Comparison of ENCODE assay signal across 10 mouse cellular contexts in genomic region chr3:121530546-121531258, GRCm38 (mm10). TPM values are rescaled to one million over a fixed set of nuclear protein-coding genes. Genes with fewer than 3 reads are reported as not detected.
DNase-seq lines count a peak whose midpoint lies in the region; ATAC-seq and TF ChIP-seq lines count a peak whose summit lies in the region.
"Had no signal": no experiment of that assay in that cellular context is flagged by ENCODE, and none has a peak within 500 bp of the region (broad histone marks: within the 10 kb centered on the region; RNA-seq: fewer than 3 reads in every experiment).

No protein-coding gene starts in this region.

- no peaks in the 10 kb centered on the region for H3K9me3 ChIP-seq in neural tube, embryonic 12.5 days
- no peaks in the 10 kb centered on the region for H3K9me3 ChIP-seq in liver, embryonic 12.5 days (replicated peaks)

- TF ChIP-seq CTCF in layer of hippocampus, adult 2 months (conservative IDR thresholded peaks at IDR 0.05): no peak

- H3K4me2 ChIP-seq in neural tube, embryonic 12.5 days (replicated peaks): no peak overlapping the region
- H3K4me2 ChIP-seq in liver, embryonic 12.5 days: peak overlapping the region; percentile 53; the same call in 1 of the 2 replicates

- H3K36me3 ChIP-seq in neural tube, embryonic 12.5 days: no peaks in the 10 kb centered on the region
- no peaks in the 10 kb centered on the region for H3K36me3 ChIP-seq in liver, embryonic 12.5 days

- 30% methylated on average over 10 of the region's 10 CpGs for WGBS in neural tube, embryonic 12.5 days
- WGBS in liver, embryonic 12.5 days (ENCODE audit: insufficient replicate concordance): 61% methylated on average over 10 of the region's 10 CpGs

- 0 out of 2 replicates have a peak, but pooled peaks have one; percentile 42 for ATAC-seq in neural tube, embryonic 12.5 days (ENCODE audit: low FRiP score, low read depth)
- no peak; the same call in 1 of the 2 replicates for ATAC-seq in liver, embryonic 12.5 days
- ATAC-seq in monocyte, adult 5-6 weeks (replicated peaks; ENCODE audit: insufficient number of reproducible peaks, low FRiP score, low TSS enrichment, poor library complexity, severe bottlenecking): no peak
- ATAC-seq: forebrain, embryonic 16.5 days had no signal

- no peak overlapping the region for H3K27ac ChIP-seq in neural tube, embryonic 12.5 days
- no peak overlapping the region; the same call in 1 of the 2 replicates for H3K27ac ChIP-seq in liver, embryonic 12.5 days
- H3K27ac ChIP-seq in layer of hippocampus, adult 2 months: no peak overlapping the region

- peak; percentile 56 to 78 for DNase-seq in adrenal gland, adult (ENCODE audit: inconsistent age in 2 of 2, low spot score in 1 of 2)
- DNase-seq in adrenal gland, postnatal 36 days: no peak
- no peak for DNase-seq in neural tube, embryonic 10.5 days (ENCODE audit: extremely low spot score, low spot score)
- no peak for DNase-seq in layer of hippocampus, adult 2 months (ENCODE audit: low spot score in 2 of 2)
- no peak for DNase-seq in left cerebral cortex, postnatal 36 days (ENCODE audit: low spot score in 2 of 2)
- DNase-seq: spleen, adult 18-20 months had no signal

- peaks cover 13% of the 10 kb centered on the region for H3K27me3 ChIP-seq in neural tube, embryonic 12.5 days (replicated peaks)
- H3K27me3 ChIP-seq in liver, embryonic 12.5 days (replicated peaks): peaks cover 34% of the 10 kb centered on the region

- no peak overlapping the region for H3K4me3 ChIP-seq in neural tube, embryonic 12.5 days
- no peak overlapping the region for H3K4me3 ChIP-seq in liver, embryonic 12.5 days
- H3K4me3 ChIP-seq in layer of hippocampus, adult 2 months: no peak overlapping the region

- H3K4me1 ChIP-seq in neural tube, embryonic 12.5 days: peaks cover 19% of the 10 kb centered on the region
- peaks cover 18% of the 10 kb centered on the region for H3K4me1 ChIP-seq in liver, embryonic 12.5 days

- intact Hi-C loops in left cerebral cortex, postnatal 36 days (cut with DNase I): loop anchor here (10.0 kb wide), 1 partner anchor 324 kb away; no protein-coding TSS in a partner anchor

- H3K9ac ChIP-seq in neural tube, embryonic 12.5 days: no peak overlapping the region
- no peak overlapping the region for H3K9ac ChIP-seq in liver, embryonic 12.5 days

RNA-seq across cellular contexts. Expression of gene Slc44a3, which starts 1.5 kb away (rescaled TPM):
- 10 to 100 TPM; 18.4 to 26.2 TPM for total RNA-seq in adrenal gland, postnatal 36 days (2021)
- polyA plus RNA-seq in neural tube, embryonic 12.5 days (2016; fragmentation: Nextera tagmentation; extraction: Ambion mirVana): 0.53 and 0.86 TPM in 2 replicates
- polyA plus RNA-seq in liver, embryonic 12.5 days (2016; fragmentation: Nextera tagmentation; extraction: Ambion mirVana): 3.7 and 3.9 TPM in 2 replicates
- total RNA-seq in layer of hippocampus, adult 2 months (2021): not detected
- not detected in 3 replicates for total RNA-seq in monocyte, adult 5-6 weeks (2017)
- total RNA-seq in left cerebral cortex, postnatal 36 days (2021): not detected

Comparison
In these comparisons a context has a peak if more than half of its experiments do, and no peak if none do; other contexts are left out.
1. DNase-seq: peak in adrenal gland, adult (2 of 2); none in adrenal gland, postnatal 36 days (0 of 2), neural tube, embryonic 10.5 days (single experiment), layer of hippocampus, adult 2 months (0 of 2) and left cerebral cortex, postnatal 36 days (0 of 2).
2. RNA of gene Slc44a3, which starts 1.5 kb away (total RNA-seq): 18.4 to 26.2 TPM in adrenal gland, postnatal 36 days; not detected in left cerebral cortex, postnatal 36 days, not detected in layer of hippocampus, adult 2 months and not detected in monocyte, adult 5-6 weeks; every median in the first group is over 10 times any median in the second.